Mouse (Mus musculus) frontal cortex, postnatal 25 days (tissue): ENCODE results near the gene Gm17949.
"Not testable (repeated sequence)": the region's sequence is repeated elsewhere in the genome, so short reads cannot be mapped to it uniquely, and the experiment has no call there.

Experiments
- DNase-seq, 2 experiments: peaks; one replicate each; pipeline ENCODE4 v3.0.0; 2022; ENCODE audit warnings: low spot score in 2 of 2

The Gm17949 gene

DNA sequence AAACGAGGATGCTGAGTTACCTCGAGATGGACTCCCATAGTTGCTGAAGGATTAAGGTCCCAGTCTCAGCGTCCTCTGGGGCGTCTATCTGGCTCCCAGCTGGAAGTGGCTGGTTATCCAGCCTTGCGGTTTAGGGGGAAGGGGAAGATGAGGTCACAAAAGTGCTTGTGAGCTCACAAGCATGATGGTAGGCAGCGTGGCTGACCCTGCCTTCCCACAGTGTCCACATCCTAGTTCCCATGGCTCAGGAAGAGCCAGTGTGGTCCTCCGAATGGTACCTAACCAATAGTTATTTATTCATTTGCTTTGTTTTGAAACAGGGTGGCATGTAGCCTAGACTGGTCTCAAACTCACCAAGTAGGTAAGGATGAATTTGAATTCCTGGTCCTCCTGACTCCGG lies 30.3 kb downstream of the Gm17949 start, which contains the start of gene Slc25a41:
Slc25a41 (minus strand) TSS at position 101 of the 400 bp plus-strand sequence.
- no peak for DNase-seq

DNA sequence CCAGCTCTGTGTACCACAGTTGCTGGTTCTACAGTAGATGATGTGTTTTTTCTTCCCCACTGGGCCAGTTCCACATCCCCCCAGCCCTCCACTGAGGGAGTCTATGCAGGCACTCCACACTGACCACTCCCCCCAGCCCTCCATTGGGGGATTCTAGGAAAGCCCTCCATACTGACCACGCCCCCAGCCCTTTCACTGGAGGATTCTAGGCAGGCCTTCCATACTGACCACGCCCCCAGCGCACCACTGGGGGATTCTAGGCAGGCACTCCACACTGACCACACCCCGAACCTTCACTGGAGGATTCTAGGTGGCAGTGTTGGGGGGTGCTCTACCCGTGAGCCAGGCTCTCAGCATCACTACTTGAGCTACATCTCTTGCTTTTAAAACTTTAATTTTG lies 36.1 kb downstream of the Gm17949 start:
- DNase-seq, result no peak

DNA sequence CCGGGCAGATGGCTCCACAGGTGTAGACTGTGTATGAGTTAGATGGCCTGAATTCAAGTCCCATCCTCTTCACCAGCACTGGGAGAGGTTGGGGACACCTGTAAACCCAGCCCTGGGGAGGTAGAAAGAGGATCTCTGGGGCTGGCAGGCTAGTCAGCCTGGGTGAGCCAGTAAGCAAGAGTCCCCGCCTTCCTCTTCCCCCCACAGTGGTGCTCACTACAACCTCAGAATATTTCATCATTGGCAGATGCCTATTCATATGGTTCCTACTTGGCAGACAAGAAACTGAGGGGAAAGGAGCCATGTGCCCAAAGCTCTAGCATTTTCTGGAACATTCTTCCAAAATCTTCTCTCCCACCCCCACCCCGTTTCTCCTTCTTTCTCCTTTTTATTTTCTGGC lies 37.5 kb downstream of the Gm17949 start:
- no peak for DNase-seq

DNA sequence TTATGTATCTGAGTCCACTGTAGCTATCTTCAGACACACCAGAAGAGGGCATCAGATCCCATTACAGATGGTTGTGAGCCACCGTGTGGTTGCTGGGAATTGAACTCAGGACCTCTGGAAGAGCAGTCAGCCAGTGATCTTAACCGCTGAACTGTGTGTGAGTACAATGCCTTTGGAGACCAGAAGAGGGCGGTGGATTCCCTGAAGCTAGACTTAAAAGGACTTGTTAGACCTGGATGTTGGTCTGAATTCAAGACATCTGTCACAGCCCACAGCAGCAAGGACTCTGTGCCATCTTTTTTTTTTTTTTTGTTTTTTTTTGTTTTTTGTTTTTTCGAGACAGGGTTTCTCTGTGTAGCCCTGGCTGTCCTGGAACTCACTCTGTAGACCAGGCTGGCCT lies 40.4 kb downstream of the Gm17949 start:
- DNase-seq, result not testable (repeated sequence)

DNA sequence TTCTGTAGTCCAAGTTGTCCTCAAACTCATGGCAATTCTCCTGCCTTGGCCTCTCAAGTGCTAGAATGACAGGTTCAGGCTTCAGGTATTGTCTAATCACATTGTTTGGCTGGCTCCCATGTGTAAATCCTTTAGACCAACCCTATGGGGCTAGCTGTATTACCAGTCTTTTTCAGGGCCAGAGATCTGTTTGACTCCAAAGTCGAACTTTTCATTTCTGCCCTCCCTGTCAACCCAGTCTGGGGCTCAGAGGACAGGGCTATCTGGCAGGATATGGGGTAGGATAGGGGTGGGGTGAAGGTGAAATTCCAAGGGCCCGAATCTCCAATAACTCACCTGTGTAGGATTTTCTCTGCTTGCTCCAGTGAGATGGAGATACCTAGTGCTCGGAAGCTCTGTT lies 45.0 kb downstream of the Gm17949 start:
- DNase-seq, result no peak

DNA sequence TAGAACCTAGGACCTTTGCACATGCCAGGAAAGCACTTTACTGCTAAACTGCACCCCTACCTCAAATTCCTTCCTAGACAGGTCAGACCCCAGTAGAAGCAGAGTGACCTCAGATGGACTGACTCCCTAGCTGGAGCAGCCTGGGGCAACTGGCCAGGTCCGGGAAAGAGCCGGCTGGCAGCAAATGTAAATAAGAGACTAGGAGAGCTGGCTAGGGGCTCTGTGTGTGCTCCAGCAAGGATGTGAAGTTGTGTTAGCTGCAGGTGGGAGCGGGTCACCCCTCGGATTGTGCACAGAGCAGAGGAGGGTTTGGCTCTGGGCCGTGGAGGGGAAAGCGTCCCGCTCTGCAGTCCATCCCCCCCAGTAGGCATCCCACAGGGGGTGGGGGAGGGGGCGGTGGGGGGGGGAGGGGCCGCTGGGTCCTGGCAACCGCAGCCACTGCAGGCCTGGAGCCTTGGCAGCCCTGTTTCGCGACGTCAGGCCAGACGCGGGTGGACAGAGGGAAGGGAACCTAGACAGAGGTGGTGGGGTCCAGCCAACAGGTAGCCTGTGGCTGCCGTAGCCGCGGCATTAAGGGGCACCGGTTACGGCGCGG lies 47.7 kb downstream of the Gm17949 start, which contains the start of gene Crb3:
Crb3 (plus strand) TSS at position 215 of the 595 bp plus-strand sequence.
- DNase-seq, result no peak

DNA sequence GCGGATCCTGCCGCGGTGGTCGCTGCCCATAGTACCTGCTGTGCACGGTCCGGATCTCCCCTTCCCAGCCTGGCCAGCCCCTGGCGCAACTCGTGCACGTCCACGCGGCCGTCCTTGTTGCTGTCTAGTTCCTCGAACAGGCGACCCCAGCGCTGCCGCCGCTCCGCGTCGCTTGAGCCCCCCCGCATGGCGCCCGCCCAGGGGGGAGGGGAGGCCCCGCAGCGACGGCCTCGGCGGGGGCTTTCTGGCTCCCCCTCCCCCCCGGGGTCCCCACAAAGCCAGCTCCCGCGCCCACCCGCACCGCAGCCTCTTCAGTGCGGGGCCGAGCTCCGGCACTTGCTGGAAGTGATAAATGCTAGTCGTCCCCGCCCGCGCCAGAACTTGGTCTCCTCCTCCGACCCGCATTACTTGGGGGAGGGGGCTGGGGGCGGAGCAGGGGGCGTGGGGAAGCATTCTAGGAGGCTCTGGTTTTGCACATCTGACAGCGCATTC lies 48.3 kb downstream of the Gm17949 start, which contains the start of gene Slc25a23:
Slc25a23 (minus strand) TSS at position 378 of the 492 bp plus-strand sequence.
- peak; percentile 46 to 56 for DNase-seq

DNA sequence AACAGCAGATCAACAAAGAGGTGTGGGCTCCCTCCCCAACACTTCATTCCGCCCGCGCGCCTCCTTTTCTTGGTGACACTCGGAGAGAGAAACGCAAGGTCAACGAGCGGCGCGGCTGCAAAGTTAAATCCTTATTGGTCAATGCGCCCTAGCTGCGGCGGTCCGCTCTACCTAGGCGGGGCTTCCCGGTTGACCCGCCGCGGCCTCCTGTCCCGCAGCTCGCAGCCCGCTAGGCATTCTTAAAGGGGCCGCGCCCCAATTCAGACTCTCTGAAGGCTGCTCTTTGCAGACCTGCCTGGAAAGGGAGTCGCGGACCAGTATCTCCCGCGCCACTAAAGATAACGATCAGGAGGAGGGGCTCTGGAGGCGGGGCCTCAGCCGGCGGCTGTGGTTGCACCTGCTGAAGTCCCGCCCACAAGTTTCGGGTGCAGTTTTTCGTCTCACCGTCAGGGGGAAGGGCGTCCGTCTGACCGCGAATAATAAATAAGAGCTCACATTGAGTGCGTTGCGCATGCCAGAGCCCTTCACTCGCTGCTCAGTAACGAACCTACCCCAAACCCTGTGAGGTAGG lies 49.0 kb downstream of the Gm17949 start:
- DNase-seq, result peak; percentile 91 to 92

DNA sequence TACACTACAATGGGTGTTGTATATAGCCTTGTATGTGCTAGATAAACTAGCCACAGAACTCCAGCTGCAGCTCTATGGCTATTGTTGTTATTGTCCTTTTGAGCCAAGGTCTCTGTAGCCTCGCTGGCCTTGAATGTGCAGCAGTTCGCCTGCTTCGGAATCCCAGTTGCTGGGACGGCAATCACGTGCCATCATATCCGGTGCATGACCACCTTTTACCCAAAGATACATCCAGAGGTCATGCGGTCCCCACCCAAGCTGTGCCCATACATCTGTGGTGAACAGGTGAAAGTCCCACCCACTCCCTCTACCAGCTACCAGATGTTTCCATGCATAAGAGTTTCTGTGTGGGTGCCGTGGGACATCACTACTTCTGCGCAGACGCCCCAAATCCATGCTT lies 49.8 kb downstream of the Gm17949 start:
- DNase-seq, result no peak

DNA sequence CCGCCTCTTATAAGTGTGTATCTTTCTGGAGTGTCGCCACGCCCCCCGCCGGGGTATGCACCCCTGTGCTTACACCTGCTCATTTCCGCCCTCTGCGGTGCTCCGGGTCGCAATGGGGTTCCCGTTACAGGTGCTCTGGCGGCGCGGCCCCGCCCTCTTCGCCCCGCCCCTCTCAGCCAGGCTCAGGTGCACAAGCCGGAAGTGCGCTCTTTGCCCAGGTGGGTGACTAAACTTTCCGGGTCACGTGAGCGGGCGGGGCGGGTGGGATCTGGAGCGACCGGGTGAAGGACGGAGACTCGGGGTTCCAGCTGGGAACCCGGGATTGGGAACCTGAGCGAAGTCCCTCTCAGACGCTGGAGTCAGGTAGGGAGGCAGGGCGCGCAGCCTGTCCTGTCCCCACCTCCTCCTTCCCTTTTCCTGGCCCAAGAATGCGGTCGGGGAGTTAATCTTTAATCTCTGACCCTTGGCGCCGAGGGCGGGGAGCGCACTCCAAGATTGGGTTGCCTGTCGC lies 50.8 kb downstream of the Gm17949 start:
- no peak for DNase-seq

DNA sequence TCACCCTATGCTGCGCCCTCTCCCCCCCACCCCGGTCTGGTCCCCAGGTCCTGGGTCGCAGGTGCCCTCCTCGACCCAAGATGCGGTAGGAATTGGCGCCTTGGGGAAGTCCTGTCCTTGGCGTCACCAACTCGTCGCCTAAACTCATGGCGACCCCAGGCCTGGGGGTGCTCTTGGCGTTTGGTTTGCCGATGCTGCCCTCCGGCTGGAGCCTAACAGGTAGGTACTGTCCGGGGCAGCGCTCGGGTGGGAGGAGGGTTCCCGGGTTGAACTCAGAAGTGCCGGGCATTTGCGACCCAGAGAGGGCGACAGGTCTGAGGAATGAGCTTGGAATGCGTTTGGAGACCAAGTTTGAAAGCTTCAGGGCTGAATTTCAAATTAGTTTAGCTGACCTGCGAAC lies 51.3 kb downstream of the Gm17949 start:
- DNase-seq, result no peak

DNA sequence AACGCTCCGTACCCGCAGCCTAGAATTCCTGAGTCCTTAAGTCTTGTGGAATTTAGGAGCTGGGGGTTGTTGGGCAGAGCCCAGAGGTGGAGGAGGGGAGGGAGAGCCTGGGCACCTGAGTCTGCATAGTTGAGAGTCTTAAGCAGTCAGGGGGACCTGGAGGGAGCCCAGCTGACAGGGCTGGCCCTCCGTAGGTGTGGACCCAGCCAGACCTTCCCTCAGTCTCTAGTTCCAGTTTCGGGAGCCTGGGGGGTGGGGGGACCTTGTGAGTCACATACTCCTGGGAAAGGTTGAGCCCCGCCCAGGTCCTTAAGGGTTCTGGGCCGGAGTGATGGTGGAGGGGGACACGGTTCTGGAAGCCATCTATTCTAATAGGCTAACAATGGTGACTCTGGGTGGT lies 51.8 kb downstream of the Gm17949 start:
- no peak for DNase-seq

DNA sequence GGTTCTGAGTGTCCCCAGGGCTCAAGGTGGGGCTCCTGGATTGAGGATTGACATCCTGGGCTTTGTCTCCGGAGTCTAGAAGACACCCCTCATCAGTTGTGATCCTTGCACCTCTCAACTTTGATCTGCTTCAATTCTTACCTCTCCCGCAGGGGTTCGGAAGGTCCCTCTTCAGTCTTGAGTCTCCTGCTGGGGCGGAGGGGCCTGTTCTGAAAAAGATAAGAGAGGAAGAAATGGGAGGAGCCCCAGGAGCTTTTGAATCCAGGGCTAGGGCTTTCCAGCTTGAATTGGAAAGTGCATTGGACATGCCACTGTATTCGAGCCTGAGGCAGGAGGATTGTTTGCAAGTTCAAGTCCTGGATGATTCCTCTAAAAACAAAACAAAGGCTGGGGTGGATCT lies 55.6 kb downstream of the Gm17949 start:
- no peak for DNase-seq

DNA sequence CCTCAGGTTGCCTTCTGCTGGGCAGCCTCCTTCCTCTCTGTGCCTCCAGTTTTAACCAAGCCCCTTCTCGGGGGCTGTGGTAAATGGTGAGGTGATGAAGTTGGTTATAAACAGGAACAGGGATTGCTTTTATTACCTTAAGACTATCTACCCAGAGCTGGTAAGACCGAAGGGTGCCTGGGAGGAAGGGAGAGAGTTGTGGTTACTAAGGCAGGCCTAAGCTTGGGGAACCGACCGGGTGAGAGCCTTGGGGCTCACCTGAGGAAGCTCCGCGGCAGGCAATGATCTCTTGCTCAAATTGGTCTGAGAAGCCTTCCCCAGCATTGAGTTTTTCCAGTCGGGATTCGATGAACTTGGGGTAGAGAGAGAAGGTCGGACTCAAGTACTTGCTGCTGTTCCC lies 59.0 kb downstream of the Gm17949 start:
- DNase-seq, result no peak

DNA sequence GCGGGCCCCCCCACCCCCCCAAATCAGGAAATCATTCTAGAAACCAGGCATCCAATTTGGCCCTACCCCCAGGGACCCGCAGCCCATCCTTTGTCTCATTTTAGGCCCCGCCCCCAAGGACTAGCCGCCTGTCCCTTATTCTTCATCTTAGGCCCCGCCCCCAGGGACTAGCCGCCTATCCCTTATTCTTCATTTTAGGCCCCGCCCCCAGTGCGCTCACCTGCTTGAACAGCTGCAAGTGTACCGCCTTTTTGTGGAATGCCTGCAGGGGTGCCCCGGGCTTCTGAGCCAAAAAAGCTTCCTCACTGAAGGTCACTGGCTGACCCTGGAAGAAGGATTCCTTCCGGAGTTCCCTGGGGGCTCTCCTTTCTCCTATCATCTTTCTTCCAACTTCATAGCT lies 59.4 kb downstream of the Gm17949 start:
- no peak for DNase-seq
